Mouse (Mus musculus) lung, postnatal 25 days (tissue): ENCODE measurements around the gene Trmo.
A peak's percentile ranks its signal among the peaks of the same experiment; 100 is the strongest.

ENCODE experiments used
- DNase-seq: peaks from one replicate; pipeline ENCODE4 v3.0.0; 2022; ENCODE audit warnings: low spot score

Trmo gene

DNA sequence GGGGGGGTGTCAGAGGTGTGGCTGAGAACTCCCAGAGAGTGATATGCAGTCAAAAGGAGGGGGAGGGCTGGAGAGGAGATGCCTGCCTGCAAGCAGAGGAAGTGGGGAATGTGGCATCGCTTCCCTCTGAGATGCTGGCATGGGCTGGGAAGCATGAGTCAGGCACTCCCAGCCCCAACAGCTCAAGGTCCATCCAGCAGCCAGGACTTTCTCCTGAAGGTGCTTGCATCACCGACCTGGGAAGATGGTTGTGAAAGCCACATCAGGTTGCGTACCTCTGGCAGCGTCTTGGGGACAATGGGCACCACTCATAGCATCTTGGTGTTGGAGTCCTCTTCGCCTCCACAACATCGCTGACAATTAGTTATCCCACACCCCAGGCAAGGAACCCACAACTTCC is 18.8 kb downstream of the Trmo start:
- DNase-seq: no peak

DNA sequence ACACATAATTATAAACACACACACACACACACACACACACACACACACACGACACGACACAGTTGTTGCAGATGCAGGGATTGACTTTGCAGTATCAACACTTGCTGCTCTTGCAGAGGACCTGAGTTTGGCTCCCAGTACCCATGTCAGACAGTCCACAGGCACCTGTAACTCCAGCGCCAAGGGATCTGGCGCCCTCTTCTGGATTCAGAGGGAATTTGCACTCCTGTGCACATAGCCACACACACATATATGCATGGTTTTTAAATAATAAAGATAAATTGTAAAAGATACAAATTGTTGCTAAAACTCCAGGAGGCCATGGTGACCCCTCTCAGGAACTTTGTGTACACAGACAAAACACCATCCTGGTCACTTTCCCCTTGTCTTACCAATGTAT is 20.2 kb downstream of the Trmo start:
- no peak for DNase-seq

DNA sequence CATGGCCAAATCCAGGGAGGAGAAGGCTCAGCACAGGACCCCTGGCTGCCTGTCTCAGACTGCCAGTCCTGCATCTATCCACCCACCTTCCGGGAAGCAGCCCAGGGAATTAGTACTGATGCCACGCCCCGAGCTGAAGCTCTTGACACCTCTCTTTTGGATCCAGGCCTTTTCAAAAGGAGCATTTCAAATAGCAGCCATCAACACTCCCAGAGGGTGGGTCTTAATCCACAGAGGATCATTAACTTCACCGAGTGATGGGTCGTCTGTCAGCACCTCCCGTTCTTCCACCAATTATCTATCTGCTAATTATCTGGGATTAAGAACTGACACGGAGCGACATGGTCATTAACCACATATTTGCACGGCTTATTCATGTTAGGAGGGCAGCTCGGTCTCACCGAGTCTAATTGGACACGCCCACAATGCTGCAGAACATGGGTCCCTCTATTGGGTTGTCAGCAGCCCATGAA is 21.7 kb downstream of the Trmo start:
- no peak for DNase-seq

DNA sequence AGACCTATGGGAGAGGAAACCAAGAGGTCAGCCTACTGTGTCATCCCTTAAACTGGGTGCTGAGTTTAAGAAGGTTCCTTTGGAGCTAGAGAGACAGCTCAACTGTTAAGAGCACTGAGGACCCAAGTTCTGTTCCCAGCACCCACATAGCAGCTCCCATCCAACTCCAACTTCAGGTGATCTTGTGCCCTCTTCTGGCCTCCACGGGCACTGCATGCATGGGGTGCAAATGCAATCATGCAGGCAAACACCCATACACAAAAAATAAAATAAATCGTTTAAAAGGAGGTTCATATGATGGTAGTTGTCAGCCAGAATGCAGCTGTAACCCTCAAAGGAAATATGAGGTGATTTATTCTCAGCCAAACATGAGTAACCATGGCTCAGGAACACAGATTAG is 24.9 kb downstream of the Trmo start:
- no peak for DNase-seq

DNA sequence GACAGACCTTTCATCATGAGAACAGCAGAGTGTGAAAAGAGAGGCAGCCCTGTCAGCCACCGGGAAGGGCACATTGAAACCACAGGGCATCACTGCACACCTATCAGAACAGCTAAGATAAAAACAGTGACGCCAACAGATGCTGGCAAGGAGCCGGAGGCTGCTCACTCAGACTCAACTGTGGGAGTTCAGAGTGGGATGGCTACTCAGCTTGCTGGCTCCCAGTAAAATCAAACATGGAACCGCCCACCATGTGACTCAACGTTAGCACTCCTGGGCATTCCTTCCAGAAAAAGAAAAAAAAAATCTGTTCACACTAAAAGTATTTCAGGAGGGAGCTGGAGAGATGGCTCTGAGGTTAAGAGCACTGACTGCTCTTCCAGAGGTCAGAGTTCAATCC is 28.0 kb downstream of the Trmo start:
- DNase-seq: no peak

DNA sequence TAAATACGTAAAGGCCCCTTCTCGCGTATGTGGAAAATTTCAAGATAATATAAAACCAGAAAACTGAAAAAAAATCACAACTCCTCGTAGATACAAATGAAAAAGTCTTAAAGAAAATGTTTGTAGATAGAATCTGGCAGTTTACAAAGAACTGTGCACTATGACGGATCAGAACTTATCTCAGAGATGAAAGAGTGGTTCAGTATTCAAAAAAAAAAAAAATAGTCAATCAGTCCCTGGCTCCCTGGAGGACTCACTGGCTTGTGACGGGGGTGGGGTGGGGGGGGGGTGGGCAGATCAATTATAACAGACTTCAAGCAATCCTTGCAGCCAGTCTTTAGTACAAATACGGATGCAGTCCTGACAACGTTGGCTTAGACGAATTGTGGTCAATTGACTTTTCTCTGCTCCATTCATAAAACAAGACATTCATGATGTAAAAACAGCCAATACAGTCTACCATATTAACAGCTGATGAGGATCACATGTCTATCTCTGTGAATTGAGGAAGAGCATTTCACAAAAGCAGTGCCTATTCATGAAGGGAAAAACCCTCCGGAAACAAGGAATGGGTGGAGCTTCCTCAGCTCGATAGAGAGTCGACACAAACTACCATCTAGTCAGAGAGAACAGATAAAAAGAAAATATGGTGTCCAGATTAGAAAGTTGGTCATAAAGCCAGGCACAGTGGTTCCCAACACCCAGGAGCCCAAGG is 29.5 kb downstream of the Trmo start:
- no peak for DNase-seq

DNA sequence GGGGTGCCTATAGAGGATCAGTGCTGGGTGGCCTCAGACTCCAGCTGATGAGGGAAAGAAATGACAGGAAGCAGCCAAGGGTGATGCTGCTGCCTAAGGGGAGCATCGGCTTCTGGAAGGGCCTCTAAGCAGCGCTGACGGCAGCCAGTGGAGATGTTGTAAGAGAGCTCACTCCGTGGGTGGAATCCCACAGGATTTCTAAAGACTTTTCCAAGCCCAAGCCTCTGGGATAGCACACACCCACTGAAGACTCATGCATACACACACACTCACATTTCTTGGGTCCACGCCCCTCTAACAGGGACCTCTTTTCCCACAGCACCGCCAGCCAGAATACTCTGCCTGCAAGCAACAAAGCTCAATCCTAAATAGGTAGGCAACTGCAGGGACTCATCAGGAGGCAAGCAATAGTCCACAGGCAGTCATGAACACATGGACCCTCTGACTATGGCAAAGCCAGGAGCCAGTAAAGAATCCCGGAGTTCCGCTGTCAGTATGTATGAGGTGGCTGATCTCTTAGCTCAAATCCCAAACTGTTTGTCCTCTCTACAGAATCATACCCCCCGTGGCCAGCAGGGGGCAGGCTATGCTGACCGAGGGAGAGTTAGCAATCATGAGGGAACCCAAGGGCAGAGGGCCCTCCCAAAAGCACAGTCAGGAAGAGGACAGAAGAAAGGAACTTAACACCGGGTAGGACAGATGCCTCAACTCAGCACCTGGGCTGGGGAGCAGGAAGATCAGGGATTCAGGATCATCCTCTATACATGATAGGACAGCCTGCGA is 32.7 kb downstream of the Trmo start:
- DNase-seq: peak; percentile 42

DNA sequence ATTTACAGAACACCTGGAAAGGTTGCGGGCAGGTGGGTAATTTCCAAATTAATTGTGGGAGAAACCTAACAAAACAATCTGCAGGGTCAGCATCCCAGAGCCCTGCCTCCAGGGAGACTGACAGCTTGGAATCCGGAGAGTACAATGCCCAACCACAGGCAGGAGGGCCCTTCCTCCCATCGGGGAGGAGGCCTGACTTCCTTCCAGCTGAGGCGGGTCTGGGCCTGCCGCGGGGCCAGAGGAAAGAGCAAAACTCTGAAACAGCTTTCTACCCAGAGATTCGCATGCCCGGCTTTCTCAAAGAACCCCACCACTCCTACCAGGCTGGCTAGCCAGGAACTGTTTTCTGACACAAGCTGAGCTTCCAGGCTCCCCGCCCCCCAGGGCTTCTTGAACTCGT is 36.2 kb downstream of the Trmo start:
- DNase-seq: no peak

DNA sequence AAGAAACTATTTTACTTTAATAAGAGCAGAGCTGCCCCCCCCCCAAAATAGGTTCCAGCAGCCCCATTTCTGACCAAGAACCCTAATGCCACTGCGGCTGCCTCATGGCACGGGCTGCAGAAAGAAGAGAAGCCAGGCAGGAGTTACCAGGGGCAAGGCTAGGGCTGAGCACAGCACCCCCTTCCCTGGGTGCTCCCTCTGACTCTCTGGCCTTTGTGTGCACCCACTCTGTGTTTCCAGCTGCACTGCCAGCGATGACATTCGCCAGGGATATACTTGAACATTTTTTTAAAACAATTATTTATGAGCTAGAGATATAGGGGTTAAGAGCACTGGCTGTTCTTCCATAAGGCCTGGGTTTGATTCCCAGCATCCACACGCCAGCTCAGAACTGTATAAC is 39.7 kb downstream of the Trmo start:
- DNase-seq: no peak

DNA sequence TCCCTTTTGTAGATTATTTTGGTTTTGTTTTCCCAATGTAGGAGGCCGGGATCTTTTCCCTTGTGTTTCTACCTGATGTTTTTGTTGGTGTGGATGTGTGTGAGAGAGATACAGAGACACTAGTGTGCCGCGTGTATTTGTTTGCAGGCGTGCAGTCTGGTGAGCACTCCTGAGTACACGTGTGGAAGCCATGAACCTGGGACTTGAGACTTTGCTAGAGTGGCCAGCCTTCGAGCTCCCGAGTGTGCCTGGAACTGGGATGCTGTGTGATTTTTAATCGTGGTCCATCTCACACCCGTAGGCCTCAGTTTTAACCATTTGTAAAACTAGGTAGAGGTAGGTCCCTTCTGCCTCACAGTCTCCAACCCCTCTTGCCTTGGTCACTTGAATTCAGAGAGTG is 40.3 kb downstream of the Trmo start:
- no peak for DNase-seq

DNA sequence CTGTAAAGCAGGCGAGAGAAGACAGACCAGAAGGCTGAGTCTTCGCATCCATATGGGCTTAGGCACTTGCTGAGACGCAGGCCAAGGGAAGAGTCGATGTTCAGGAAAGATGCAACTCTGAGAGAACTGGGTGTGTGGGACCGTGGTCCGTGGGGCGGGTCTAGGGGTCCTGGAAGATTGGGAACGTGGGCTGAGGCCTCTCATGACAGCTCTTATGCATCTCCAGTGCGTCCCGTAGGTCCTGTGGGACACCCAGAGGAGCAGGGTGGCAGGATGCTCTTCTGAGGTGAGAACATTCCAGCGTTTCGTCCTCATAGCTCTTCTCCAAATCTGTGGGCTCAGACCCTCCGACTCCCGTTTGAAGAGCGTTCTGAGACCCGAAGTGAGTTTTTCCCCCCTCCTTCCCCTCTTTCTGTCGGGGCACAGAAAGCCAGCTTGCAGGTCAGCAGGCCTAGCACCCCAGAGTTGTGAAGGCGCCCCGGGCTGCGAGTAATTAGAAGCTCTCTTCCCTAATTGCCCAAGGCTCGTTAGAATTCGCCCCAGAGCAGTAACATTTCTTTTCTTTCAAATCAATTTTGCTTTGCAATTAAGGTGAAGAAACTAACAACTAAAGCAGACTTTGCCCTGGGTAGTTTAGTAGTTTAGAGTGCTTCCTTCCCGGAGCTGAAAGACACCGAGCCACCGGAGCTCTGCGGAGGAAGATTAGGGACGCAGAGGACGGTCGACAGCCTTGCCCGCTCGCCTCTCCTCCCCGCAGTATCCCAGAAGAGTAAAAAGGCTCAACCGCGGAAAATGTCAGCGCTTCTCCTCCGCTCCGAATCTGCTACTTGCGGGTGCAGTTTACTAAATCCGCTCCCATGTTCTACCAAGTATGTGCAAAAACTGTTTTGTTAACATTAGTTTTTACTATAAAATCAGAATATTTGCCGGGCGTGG is 41.4 kb downstream of the Trmo start:
- DNase-seq: no peak

DNA sequence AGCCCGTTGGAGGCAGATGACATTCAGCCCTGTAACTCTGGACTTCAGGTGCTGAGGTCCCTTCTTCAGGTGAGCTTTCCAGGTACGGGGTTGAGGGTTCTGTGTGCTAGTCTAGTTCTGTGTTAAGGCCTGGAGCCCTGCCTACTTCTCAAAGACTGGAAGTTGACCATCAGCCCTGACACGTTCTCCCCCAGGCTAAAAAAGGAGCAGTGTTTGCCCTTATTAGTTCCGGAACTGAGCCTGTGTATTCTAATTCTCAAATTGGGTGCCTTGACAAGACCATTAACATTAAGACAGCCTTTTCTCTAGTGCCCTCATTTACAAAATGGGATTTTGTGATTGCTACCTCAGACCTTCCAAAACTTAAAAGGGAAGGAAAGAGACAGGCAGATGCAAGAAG is 42.1 kb downstream of the Trmo start:
- DNase-seq: no peak

DNA sequence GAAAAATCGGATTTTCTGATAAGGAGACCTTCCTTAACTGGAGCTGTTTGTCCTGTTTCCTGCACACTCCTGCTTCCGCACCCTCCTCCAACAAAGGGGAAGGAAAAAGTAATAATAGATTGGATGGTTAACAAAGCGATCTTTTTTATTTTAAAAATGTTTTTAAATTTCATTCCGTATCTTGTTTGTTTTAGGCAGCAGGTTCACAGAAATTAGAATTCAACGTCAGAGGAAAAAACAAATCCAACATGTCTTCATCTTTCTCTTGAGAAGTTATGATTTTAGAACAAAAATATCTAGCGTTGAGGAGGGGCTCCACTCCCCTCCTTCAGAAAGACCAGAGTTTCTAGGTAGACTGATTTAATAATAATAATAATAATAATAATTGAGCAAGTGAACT is 43.0 kb downstream of the Trmo start:
- DNase-seq: no peak

DNA sequence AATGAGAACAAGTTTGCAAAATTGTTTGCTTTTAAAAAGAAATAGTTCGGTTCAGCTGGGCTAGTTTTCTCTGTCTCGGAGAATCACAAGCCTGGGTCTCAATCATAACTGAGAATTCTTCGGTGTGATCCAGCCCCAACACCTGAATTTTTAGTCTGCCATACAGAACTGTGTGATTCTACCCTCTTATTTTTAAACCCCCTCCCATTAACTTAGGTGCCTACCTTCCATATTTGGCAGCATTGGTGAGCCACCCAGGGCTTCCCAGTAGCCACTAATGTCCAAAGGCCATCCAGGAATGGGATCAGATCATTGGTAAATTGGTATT is 43.5 kb downstream of the Trmo start:
- no peak for DNase-seq

DNA sequence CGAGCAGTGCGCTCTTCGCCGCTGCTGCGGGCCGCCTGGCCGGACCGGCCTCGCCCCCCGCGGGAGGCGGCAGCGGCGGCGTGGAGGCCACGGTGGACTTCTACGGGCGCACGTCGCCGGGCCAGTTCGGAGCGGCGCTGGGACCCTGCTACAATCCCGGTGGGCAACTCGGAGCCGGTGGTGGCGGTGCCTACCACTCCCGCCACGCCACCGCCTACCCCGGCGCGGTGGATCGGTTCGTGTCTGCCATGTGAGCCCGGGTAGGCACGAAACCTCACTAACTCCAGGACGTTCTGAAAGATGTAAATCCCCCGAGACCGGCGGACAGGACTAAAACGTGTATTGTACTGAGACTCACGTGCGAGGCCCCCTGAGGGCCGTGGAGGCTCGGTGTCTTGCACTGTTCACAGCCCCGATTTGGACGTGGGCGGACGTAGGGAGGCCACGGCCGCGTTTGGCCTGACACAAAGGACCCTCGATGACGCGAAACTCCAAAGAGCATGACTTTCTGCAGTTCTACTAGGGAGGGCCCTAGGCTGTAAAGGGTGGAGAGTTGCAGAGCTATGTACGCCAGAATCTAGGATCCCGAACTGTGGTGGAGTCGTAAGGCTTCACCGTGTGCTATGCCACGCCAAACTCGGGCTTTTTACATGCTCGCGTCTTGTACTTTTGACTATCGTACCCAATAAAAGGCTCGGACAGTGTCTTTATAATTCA is 44.0 kb downstream of the Trmo start:
- no peak for DNase-seq

DNA sequence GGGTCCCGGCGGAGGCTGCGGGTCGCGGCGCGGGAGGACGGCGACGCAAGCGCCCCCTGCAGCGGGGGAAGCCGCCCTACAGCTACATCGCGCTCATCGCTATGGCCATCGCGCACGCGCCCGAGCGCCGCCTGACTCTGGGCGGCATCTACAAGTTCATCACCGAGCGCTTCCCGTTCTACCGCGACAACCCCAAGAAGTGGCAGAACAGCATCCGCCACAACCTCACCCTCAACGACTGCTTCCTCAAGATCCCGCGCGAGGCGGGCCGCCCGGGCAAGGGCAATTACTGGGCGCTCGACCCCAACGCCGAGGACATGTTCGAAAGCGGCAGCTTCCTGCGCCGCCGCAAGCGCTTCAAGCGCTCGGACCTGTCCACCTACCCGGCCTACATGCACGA is 44.9 kb downstream of the Trmo start:
- no peak for DNase-seq

DNA sequence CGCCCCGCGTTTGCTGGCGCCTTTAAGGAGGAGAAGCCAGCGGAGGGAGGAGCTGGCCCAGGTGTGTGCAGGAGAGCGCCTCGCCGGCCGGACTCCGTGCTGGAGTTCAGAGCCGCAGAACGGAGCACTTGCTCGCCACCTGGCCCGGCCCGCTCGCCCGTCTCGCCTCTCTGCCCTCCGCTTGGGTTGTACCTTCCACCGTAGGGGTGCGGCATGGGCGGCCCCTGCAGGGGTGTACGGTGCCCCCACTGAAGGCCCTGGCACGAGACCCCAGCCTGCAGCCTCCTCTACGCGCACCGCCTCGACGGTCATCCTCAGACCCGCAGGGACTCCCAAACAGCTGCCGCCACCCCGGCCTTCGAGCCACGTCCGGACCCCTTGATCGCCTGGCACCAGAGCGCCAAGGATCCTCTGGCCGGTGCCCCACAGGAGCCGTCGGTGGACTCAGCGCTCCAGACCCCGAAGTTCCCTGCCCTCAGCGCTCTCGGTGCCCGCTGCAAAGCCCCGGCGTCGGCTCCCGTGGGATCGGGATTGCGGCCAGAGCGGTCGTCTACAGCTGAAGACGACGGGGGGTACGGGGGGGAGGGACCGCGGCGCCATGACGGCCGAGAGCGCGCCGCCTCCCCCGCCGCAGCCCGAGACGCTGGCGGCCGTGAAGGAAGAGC is 45.5 kb downstream of the Trmo start, which contains the start of gene Foxe1:
TSS of gene Foxe1 (plus strand) at position 14 of the 665 bp plus-strand sequence.
- no peak for DNase-seq

DNA sequence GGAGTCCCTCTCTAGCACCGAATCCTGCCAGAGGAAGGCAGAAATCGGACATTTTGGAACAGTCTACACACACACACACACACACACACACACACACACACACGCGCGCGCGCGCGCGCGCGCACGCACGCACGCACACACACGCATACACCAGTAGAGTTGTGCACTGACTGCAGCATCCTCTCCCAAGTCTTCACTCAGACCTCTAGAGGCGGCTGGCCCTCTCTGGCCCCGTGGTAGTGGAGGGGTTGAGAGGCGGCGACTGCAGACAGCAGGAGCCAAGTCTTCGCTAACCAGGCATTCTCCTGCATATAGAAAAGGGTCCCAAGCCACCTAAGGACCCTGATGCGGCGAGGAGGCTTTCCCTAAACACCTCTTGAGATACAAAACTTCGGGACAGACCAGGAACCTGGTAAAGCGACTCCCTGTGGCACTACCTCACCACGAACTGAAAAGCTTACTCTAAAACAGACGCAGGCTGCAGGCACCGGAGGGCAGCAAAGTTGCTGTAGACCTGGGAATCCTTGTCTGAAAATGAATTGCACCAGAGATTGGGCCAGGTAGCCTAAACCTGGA is 46.4 kb downstream of the Trmo start:
- no peak for DNase-seq

DNA sequence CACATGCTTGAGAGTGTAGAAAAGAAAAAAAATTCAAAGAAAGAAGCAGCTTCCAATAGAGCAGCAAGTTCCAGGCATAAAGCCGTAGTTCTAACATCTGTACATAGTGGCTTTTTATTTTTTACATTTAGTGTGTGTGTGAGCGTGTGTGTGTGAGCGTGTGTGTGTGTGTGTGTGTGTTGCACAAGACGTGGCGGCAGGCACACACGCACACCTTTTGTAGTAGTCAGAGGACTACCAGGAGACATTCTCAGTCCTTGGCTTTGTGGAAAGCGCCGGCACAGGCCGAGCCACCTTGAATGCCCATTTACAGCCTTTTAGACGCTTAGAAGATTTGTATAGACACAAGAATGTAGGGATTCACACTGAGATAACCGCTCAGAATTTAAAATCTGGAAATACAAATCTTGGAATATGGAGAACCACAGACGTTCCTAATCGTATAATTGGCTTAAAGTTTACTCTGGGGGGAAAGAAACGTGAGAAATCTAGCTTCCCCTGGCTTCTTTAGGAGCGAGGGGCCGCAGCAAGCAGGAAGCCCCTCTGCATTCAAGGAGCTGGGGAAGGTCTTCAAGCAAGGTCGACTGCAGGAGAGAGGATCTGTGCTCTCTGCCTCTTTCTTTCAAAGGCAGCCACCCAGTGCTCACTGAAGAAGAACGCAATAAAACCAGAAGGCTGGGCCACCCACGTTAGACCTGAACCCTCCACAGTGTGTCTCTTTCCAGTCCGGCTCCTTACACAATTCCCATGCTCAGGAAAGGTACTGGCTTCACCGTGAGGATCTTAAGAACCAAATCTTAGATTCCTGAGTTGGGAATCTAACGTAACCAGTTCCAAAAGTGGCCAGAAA is 47.2 kb downstream of the Trmo start:
- no peak for DNase-seq

DNA sequence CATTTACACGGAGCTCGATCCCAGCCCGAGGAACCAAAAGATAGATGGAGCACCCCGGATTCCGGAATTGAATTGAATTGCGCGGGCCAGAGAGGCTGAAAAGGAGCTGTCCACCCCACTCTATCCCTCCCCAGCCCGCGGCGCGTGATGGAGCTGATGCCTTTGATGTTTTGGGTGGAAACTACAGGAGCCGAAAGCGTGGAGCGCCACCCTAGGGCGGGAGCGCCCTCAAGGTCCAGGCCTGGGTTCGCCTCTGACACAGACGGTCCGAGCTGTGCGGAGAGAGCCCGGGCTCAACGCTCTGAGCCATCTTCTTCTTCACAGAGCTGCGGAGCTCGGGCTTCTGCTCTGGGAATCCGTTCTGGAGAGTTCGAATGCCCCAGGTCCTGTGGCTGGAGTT is 49.7 kb downstream of the Trmo start:
- DNase-seq: no peak
